Mouse (Mus musculus): ENCODE results near the gene Slc2a12.

DNA sequence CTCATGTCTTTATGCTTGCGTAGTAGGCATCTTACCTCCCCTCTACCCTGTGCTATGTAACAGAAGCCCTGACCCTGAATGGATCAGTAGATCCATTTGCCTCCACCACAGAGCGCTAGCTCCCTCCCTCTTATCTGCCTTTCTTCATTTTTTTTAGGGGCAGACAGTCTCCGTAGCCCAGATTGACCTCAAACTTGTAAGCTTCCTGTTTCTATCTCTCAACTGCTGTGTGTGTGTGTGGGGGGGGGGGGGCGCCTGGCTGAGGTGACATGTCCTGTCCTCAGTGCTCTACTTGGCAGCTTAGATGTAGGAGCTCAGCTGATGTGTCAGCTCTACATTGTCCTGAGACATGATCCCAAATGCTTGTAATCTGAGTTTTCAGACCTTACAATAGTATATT lies 13.7 kb upstream of the Slc2a12 start:
- TF ChIP-seq CTCF (IDR thresholded peaks at IDR 0.05; ENCODE audit: extremely low read depth, insufficient read length, insufficient replicate concordance, low read depth, low read length) (no peak), POLR2A (IDR thresholded peaks at IDR 0.05; ENCODE audit: low read depth, low read length) (no peak)

Data from small intestine, adult 2 months (tissue).